Mouse (Mus musculus) E14TG2a.4 (cell line): ENCODE results near the gene Abca17.

Source experiments
- CTCF ChIP-seq: conservative IDR thresholded peaks from 2 replicates; pipeline ENCODE4 v1.5.1; 2014; ENCODE audit warnings: low read length
- NANOG ChIP-seq: IDR thresholded peaks from 2 replicates; pipeline ENCODE4 v1.6.1; 2014; ENCODE audit warnings: borderline replicate concordance, low read length, mixed read lengths
- POU5F1 ChIP-seq: IDR thresholded peaks from 2 replicates; pipeline ENCODE4 v1.6.1; 2014; ENCODE audit warnings: low read length, borderline replicate concordance

DNA sequence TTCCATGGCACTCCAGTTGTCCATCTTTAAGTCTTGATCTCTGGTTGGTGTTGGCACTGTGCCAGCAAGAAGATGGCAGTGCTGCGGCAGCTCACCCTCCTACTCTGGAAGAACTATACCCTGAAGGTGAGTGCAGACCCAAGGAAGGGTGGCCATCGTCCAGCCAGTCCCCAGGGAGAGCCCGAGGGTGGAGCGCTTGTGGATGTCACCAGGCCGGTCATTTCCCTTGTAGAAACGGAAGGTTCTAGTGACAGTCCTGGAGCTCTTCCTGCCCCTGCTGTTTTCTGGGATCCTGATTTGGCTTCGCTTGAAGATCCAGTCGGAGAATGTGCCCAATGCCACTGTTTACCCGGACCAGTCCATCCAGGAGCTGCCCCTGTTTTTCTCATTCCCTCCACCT is 13.6 kb upstream of the Abca17 start:
- TF ChIP-seq POU5F1: no peak
- TF ChIP-seq CTCF: no peak
- no peak for TF ChIP-seq NANOG
